Mouse (Mus musculus): ENCODE measurements around the gene Soat2.
"Not testable (repeated sequence)": the region's sequence is repeated elsewhere in the genome, so short reads cannot be mapped to it uniquely, and the experiment has no call there.

Soat2 gene

DNA sequence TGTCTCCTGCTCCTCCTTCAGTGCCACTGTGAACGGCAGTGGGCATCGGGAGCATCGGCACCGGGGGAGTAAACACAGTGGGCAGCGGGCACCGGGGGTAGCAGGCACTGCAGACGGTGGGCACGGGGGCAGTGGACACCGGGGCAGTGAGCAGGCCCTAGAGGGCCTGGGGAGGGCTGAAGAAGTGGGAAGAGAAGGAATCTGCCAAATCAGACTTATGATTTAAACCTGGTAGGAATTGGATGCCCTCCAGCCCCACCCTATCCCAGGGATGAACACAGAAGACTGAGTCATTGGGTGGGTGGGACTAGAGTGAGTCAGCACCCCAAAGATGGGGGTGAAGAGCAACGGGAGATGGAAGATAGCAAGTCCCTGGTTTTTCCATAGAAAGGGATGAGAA is 5.0 kb upstream of the Soat2 start:
- no peak for DNase-seq (ENCODE audit: extremely low spot score, low read depth, low spot score)

DNA sequence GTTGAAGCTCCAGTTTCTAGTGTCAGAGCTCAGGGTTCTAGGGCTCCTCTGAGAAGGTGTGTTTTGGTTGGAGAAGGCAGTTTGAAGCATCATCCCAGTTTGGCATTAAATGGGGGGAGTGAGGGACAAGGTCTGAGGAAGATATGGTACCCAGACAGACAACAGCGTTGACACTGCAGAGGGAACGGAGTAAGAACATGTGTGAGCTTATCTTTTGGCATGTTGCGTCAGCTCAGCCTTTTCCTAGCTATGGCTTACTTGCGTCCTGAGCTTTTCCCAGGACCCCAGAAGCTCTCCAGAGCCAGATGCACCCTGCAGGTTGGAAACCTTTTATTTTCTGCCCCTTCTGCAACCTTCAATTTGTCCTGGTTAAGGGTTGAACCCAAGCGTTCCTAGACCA is 4.2 kb upstream of the Soat2 start:
- DNase-seq (ENCODE audit: extremely low spot score, low read depth, low spot score), result no peak

DNA sequence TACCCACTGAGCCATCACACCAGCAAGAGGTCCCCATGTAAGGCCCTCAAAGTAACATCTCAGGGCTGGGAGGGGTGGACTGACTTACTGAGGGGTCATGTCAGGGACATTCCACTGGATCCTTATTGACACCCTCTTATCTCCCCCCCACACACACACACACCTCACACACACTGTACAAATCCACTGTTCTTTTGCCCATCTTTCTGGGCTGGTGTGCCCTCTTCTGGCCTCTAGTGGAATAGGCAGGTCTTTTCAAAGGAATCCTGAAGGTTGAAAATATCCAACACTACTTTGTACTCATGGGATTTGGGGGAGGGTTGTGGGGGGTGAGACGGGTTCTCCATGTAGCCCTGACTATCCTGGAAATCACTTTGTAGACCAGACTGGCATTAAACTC is 3.4 kb upstream of the Soat2 start:
- DNase-seq (ENCODE audit: extremely low spot score, low read depth, low spot score), result no peak

DNA sequence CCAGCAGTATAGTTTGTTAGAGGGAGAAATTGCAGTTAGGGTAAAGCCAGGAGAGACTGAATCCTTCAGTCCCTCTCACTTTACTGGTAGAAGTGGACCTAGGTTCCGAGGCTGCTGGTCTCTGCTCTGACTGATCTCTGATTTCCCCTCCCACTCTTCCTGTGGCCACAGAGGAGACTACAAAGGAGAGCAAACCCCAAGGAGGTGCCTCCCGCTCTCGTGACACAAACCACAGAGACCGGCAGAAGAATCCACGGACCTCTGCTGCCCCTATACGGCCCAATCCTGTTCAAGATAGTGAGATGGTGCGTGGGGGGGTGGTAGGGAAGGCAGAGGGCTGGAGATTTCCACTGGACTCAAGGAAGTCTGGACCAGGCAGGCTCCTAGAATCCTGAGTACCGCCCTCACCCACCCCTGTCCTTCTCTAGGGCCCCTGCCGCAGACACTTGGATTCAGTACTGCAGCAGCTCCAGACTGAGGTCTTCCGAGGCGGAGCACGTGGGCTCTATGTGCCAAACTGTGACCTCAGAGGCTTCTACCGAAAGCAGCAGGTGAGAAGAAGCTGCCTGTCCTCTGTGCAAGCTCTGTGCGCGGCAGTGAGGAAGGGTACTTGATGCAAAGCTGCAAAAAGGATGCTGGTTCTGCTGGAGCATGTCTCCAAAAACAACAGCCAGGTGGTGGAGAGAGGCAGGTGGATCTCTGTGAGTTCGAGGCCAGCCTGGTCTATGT is 2.5 kb upstream of the Soat2 start:
- DNase-seq (ENCODE audit: extremely low spot score, low read depth, low spot score), result no peak

DNA sequence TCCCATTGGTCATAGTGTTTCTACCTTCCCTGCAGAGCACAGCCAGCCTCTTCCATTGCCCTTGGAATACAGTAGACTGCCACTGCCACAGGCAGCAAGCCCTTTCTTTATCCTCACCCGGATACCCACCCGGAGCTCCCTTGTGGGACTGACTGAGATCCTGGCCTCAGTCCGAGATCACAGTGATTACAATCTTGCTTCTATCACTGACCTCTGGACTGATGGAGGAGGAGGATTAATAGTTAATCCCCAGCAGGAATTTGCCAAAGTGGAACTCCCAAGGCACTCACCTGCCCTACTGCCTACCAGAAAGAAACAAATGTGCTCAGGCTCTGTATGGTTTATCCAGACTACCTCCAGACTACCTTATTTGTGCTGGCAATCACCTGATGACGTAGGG is 765 bp upstream of the Soat2 start:
- no peak for DNase-seq (ENCODE audit: extremely low spot score, low read depth, low spot score)

DNA sequence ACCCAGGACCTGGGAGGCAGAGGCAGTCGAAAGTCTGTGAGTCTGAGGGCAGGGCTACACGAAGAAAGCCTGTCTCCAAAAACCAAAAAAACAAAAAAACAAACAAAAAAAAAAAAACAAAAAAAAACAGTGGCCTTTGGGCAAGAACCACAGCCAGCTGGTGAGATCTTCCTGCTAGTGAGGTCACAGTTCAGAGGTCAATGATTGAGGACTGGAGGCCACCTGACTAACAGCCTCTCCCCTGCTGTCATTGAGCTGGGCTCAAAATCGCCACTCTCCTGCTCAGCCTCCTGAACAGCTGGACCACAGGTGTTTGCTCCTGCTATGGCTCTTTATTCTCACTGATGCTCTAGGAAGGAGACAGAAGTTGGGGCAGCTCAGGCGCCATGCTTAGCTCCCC is 2.3 kb downstream of the Soat2 start:
- no peak for DNase-seq (ENCODE audit: extremely low spot score, low read depth, low spot score)

DNA sequence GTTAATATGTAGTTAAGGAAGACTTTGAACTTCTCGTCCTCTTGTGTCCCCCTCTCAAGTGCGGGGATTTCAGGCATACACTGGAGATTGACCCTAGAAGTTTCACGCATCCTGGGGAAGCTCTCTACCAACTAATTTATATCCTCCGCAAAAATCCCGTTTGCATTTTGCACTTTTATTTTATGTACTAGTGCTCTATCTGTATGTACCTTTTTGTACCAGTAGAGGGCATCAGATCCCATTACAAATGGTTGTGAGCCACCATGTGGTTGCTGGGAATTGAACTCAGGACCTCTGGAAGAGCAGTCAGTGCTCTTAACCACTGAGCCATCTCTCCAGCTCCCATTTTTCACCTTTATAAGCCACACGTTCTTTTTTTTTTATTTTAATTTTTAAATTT is 4.7 kb downstream of the Soat2 start:
- DNase-seq (ENCODE audit: extremely low spot score, low read depth, low spot score), result not testable (repeated sequence)

DNA sequence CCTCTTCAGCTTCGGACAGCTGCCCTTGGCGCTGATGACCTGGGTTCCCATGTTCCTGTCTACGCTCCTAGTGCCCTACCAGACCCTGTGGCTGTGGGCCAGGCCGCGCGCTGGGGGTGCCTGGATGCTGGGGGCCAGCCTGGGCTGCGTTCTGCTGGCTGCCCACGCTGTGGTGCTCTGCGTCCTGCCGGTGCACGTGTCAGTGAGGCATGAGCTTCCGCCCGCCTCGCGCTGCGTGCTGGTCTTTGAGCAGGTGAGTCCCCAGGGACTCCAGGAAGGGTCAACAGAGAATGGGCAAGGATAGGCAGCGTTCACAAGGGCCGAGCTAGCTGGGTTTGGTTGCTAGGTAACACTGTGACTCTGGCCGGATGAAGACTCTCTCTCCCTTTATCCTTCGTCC is 6.5 kb downstream of the Soat2 start:
- no peak for DNase-seq (ENCODE audit: extremely low spot score, low read depth, low spot score)

DNA sequence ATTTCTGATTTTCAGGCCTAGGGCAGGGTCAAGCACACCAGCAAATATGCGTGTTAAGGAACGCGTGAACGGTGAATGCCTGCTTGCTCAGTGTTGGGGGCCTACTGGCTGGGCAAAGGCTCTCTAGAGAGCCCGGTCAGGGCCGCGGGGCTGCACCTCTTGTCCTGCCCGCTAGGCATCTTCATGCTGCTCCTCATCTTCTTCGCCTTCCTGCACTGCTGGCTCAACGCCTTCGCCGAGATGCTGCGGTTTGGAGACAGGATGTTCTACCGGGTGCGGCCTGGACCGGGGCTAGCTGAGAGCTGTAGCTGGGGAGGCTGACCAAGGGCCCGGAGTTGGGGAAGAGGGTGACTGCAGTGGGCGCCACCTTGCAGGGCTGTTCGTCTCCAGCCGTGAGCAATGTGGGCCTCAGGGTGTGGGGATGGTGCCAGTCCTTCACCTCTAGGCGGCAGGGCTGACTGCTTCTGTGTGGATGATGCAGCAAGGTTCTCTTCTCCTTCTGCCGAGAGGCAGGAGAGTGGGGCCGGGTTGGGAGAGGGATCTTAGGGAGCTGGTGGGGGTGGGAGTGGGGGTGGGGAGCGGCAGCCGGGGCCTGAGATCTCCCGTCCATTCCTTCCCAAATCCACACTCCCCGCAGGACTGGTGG is 10.2 kb downstream of the Soat2 start:
- no peak for DNase-seq (ENCODE audit: extremely low spot score, low read depth, low spot score)

DNA sequence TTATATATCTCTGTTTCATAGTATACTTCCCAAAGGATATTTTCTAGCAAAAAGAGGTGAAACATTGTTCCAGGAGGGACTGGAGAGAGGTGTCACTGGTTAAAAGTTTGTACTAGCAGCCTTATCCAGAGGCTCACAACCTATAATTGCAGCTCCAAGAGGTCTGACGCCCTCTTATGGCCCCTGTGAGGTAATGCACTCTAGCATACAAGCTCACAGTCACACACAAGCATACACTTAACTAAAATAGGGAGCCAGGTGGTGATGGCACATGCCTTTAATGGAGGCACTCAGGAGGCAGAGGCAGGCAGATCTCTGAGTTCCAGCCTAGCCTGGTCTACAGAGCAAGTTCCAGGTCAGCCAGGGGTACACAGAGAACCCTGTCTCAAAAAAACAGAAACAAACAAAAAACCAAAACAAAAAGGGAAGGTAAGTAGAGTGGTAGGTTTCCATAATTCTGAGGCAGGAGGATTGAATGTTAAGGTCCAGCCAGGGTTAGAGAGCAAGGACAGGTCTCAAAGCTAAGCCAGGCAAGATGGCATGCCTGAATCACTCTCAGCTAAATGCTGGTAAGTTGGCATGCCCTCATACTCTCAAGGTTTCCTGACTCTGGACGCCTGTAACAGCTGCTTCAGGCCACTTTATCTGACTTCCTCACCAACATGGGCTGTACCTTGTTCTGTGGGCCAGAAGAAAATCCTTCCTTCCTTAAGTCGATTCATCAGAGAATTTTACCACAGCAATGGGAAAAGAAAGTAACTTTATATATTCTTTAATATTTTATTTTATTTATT is 13.8 kb downstream of the Soat2 start:
- DNase-seq (ENCODE audit: extremely low spot score, low read depth, low spot score), result no peak

DNA sequence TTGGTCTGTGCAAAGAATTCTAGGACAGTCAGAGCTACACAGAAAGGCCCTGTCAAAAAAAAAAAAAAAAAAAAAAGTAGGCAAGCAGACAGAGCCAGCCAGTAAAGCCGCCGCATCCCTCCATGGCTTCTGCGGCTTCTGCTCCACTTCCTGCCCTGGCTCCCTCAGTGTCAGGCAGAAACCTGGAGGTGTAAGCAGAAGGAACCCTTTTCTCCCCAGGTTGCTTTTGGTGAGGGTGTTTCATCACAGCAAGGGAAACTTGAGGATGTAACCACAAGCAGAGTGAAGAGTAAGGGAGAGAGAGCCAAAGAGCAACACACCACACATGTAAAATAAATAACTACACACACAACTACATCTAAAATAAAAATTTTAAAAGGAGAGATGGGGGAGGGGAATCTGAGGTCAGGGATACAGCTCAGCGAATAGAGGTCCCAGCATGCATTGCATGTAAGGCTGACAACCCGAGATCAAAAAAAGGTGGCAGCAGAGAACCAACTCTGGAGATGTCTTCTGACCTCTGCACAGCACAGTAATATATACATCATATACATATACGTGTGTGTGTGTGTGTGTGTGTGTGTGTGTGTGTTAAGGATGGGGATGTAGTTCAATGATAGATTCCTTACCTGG is 15.3 kb downstream of the Soat2 start:
- no peak for DNase-seq (ENCODE audit: extremely low spot score, low read depth, low spot score)

DNA sequence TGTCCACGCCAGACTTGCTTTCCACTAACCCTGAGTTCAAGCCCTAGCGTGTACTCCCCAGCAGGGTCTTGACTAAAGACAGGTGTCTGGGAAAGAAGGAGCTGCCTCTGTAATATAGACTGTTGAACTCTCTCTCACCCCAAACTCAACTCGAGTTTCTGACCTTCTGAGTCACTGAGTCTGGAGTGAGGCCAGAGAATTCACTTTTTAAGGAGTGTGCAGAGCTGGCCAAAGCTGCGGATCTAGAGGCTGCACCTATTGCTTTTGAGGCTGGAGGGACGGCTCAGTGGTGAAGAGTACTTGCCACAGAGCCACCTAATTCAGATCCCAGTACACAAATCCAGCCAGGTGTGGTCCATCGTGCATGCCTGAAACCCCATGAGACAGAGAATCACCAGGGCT is 17.3 kb downstream of the Soat2 start:
- no peak for DNase-seq (ENCODE audit: extremely low spot score, low read depth, low spot score)

DNA sequence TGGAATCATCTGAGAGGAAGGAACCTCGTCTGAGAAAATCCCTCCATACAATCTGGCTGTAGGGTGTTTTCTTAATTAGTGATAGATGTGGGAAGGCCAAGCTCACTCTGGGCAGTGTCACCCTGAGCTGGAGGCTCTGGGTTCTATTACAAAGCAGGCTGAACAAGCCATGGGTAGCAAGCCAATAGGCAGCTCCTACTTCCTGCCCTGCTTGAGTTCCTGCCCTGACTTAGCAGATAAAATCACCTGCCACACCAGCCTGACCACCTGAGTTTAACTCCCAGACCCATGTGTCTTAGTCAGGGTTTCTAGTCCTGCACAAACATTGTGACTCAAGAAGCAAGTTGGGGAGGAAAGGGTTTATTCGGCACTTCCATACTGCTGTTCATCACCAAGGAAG is 18.7 kb downstream of the Soat2 start:
- DNase-seq (ENCODE audit: extremely low spot score, low read depth, low spot score), result no peak

DNA sequence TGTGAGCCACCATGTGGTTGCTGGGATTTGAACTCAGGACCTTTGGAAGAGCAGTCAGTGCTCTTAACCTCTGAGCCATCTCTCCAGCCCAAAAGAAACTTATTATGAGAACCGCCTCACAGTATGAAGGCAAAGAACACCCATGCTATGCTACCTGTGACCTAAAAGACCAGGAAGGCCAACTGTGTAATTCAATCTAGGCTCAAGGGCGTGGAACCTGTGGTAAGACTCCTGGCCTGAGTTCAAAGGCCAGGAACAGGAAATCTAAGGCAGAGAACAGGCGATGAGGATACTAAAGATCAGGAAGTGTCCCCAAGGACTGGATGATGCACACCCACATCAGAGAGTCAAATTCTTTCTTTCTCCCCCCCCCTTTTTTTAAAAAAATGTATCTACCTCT is 23.3 kb downstream of the Soat2 start:
- DNase-seq (ENCODE audit: extremely low spot score, low read depth, low spot score), result no peak

DNA sequence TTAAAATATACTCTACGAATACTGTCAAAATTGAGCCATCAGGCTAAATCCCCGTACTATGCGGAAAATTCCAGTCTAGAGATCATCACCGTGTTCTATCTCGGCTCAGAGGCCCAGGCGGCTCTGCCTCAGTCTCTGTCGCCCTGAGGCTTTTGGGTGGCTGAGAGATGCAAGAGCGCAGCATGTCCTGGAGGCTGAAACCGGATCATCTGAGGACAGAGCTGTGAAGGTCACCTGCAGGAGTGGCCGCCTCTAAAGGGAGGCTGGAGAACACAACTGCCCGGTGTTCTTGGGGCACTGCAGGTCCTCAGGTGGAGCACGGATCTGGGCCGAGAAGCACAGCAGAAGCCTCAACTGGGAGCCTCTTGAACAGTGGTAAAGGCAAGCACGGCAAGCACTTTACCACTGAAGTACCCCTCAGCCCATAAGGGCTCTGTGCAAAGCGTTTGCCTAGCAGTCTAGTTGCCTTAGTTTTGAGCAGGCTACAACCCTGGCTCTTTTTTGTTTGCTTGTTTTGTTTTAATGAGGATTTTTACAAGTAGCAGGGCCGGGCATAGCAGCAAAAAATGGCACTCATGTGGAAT is 25.5 kb downstream of the Soat2 start:
- DNase-seq (ENCODE audit: extremely low spot score, low read depth, low spot score), result no peak

DNA sequence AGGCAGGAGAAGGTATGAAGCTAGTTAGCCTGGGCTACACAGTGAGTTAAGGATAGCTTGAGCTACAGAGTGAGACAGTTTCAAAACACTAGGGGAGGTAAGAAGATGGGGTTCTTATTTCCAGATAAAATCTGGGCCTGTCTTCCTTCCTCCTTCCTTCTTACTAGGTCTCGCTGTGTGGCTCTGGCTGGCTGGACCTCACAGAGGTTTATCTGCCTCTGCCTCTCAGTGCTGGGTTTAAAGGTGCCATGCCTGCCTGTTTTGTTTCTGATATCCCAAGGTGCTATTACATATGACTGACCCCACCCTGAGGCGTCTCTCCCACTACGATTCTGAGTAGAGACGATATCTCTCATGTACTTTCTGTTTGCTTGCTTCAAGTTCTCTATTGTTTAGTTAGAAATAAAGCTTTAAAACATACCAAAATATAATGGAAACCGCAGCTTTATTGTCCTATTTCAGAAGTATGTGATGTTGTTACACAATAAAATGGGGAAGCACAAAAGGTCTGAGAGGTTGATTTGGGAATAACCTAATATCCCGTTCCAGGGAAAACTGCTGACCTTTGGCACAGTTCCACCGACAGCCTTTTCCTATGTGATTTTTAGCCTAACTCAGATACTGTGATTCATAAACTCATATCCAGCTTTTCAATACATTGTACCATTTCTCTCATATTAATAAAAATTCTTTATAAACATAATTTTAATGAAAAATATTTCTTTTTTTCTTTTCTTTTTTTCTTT is 26.4 kb downstream of the Soat2 start:
- DNase-seq (ENCODE audit: extremely low spot score, low read depth, low spot score), result no peak

DNA sequence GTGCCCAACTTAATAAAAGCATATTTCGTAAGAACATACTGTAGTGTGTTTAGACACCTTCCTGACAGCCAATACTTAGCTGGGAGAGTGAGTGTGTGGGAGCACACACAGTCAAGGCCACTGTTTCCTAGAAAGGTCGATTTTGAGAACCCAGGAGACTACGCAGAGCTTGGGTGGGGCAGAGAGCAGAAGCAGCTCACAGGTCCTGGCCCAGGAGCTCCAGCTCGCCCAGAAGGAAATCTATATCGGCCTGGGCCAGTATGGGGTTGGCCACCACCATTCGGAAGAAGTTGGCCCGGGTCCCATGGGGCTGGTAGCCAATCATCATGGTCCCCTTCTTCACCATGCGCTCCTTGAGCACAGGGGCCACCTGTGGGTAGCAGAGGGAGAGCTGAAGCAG is 27.1 kb downstream of the Soat2 start:
- no peak for DNase-seq (ENCODE audit: extremely low spot score, low read depth, low spot score)

DNA sequence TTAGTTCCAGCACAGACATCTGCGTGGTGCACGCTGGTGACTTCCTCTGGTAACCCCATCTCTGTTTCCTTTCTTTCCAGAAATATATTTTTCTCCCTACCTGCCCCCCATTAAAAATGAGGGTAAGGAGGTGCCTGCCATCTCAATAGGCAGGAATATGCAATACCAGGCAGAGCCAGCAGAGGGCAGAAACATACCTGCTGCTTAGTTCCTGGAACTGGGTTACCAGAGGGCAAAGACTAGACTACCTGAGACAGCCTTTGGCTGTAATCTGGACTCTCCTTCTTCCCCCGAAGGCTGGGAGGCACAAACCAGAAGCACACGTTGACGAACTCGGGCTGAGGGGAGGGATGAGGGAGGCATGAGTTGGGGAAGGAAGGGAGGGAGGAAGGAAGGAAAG is 28.0 kb downstream of the Soat2 start:
- DNase-seq (ENCODE audit: extremely low spot score, low read depth, low spot score), result peak; percentile 53

DNA sequence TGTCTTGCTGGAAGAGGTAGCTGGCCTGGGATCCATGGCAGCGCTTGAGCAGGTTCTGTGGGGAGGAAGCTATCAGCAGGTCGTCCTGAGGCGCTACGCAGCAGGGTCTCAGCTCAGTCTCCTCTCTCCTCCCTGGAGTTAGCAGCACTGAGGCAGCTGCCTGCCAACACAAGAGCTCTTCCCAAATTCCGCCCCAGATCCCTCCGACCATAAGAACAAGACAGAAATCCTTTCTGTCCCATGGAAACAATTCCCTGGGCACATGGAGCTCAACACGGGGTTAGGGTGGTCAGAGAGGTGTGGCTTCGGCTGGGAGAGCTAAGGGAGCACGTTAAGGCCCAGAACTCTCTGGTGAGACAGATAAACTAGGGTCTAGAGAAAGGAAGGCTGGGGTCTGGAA is 28.8 kb downstream of the Soat2 start:
- DNase-seq (ENCODE audit: extremely low spot score, low read depth, low spot score), result no peak

DNA sequence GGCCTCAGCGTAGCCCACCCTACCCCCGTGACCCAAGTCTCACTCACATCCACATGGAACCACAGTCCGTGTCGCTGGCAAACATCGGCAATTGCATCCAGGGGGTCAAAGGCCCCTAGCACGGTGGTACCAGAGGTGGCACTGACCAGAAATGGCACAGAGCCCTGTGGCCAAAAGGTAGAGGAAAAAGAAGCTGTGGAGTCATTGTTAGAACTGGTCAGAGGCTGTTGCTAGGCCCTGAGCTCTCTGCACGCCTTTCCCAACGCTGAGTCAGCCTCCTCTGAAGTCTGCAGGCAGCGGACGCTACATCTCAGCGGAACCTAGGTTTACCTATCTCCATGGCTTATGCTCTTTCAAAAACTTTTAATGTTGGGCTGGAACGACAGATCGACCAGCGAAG is 29.6 kb downstream of the Soat2 start:
- DNase-seq (ENCODE audit: extremely low spot score, low read depth, low spot score), result no peak

DNA sequence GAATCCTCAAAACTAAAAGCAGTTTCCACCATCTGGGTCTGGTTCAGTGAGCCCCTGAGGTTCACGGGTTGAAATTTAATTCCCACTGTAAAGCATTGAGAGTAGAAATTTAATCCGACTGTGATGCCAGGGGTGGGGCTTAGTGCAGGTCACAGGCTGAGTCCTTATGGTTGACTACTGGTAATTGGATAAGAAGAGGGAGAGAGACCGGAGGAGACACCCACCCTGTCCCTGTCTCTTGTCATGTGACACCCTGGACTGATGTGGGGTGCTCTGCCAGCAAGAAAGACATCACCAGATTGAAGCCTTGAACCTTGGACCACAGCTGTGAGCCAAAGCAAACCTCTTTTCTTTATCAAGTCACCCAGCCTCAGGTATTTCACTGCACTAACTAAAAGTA is 32.8 kb downstream of the Soat2 start:
- DNase-seq (ENCODE audit: extremely low spot score, low read depth, low spot score), result no peak
